Mouse (Mus musculus) urinary bladder, adult 18-20 months (tissue): ENCODE data around the gene Gatm.

Experiments
- DNase-seq, 2 experiments: peaks; one replicate each; pipeline ENCODE4 v3.0.0; 2022; ENCODE audit warnings: low spot score in 2 of 2, mixed read lengths in 2 of 2

The Gatm gene

DNA sequence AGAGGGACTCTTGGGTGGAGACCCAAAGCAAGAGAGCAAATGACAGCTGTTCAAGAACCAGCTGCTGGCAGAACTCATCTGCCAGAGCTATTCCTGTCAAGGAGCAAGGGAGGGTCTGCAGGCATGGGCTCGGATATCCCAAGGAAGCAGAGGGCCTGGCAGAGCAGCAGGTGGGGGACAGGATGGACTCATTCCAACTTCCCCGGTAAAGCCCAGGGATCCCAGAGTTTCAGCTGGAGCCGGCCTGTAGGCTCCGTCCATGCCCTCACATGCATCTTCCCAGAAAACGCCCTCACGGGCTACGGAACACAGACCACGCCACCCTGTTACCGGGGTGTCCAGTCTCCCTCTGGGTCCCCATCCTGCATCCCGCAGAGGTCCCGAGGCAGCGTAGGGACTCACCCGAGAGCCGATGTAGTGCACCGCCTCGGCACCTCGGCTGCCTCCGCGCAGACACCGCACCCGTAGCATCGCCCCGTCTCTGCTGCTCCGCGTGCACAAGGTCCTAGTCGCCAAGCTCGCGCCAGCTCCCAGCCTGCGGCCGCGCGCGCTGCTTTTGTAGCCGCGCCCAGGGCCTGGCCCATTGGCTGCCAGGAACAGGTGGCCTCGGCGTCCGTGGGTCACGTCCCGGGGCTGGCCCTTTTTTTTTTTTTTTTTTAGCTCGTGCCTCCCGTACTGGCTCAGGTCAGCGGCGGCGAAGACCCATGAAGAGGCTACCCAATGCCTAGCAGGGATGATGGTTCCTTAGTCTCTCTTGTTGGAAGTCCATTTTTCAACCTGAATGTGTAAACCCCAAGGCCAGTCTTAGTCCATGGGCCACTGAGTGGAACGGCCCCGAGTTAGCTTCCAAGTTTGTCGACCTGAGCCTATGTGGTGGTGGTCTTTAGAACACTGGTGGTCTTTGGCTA lies at the start of gene Gatm:
TSS of gene Gatm (minus strand) at position 558 of the 908 bp plus-strand sequence.
- peak; percentile 24 to 37 for DNase-seq

DNA sequence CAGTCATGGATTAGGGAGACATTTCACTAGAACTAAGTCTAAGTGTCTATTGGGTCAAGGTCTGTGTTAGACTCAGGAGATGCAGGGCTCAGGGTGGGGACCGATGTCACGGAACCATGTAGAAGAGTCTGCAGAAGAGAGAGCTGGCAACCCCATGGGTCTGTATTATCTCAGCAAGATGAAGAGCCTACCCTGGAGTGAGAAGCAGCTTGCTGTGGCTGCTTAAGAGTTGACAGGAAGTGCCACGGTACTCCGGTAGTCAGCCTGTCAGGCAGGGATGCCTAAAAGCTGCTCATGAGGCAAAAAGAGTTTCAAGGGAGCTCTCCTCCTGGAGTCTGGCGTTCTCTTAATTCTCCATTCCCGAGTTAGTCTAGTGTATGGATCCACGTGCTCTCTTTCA lies 48.7 kb upstream of the Gatm start:
- no peak for DNase-seq

DNA sequence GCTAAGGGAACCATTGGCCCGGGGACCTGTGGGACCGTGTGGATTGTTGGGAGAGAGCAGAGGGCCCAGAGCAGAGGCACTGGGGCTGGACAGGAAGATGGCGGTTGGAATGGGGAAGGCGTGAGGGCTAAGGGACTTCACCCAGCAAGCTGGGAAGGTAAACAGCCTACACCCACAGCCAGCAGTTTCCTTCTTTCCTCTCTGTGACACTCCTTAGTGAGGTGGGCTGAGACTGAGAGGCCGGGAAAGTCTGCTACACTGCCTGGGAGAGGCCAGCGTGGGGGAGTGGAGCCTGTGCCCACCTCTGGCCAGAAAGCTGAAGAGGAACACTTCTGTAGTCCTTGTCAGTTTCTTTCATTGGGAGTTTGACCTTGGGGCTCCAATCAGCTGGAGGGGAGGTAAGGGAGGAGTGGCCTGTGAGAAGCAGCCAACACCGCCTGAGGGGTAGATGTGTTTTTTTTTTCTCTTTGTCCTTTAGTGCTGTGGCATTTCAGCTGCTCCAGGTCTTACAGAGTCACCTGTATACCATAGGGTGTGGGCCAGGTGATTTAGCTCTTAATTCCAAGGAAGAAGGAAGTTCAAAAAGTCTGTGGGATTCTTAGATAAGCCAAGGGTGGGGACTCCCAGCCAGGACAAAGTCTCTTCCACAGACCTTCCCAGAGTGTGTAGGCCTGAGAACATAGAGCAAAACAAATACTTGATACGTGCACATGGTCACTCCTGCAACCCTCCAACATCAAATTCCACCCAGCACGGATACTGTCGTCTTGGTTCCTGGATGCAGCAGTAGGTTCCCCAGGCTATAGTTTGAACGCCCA lies 46.8 kb upstream of the Gatm start:
- DNase-seq: no peak

DNA sequence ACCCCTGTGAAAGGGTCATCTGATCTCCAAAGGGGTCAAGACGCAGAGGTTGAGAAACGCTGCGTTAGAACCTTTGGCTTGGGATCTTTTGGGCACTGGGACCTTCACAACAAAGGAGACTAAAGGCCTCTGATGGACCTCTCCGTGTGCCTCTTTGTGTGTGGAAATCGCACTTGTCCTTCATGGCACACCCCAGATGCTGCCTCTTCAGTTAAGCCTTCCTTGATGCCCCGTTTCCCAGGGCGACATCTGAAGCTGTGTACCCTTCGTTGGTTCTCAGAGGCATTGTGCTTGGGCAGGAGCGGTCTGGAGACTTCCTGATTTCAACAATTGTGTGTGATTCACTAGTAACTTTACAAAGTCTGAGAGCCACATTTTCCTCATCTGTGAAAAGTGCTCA lies 45.7 kb upstream of the Gatm start:
- DNase-seq: no peak

DNA sequence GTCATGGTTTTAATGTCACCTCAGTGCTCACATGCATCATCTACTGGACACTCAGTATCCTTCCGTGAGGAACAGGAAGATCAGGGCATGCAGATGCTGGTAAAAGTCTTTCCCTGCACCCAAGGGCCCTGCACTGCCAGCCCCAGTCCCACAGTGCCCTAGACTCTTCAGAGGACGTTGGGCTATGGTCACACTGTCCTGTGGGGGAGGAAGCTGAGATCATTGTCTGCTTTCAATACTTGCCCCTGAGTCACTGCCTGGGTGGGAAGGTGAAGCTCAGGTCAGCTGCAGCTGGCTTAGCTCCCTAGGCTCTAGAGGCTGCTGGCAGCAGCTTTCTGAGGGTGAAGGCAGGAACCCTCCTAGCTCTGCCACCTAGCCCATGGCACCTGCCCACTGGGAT lies 44.9 kb upstream of the Gatm start:
- DNase-seq: no peak

DNA sequence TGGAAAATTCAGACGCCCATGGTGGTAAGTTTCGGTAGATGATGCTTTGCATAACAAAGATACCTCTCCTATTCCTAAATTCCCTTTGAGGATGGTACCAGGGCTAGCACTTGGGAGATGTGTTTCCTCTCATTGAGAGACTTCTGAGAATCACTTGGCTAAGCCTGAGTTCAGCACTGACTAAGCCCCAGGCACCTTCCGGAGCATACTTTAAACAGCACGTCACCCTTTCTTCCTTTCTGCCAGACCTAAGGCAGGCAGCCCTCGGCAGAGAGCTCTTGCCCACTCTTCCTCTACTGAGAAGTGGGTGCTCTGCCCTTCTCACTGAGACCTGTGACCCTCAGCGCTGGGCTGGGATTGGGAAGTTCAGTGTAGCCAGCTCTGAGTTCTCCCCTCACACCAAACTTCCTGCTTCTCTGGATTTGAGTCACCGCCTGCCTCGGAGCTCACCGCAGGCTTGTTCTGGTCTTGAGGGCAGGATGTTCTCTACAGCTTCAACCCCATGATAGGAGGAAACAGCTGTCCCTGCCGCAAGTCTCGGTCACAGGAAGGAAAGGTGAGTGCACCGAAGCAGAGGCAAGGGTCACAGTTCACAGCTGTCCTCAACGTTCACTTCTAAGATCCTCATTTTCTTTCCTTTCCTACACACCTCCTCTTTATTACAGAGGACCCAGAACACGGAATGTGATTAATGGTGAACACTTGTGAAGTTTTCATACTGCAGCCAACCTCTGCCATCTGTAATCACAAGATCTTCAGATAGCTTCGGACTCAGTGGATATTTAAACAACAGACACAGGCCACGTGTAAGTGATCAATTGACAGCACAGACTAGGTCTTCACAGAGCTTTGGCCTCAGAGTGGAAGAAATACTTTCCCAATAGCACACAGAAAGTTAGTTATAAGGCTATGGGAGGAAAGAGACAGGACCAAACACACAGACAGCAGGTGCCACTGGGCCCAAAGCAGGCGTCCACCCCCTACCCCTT lies 41.3 kb upstream of the Gatm start:
- no peak for DNase-seq

DNA sequence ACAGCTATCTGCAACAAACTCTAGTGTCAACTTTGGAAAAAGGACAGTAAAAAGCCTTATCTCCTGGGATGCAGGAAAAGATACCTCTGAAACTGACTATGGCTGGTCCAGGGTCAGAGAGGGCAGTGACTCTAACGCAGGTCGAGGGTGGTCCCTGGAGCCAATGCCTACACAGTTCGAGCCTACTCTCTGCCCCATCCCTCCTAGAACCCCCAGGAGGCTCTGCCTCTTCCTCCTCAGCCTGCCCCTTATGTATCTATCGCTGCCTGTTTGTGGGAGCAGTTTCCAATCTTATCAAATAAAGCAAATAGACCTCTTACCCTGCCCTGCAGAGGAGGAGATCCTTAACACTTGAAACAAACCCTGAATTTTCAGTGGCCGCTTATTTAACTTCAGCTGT lies 27.6 kb upstream of the Gatm start:
- no peak for DNase-seq

DNA sequence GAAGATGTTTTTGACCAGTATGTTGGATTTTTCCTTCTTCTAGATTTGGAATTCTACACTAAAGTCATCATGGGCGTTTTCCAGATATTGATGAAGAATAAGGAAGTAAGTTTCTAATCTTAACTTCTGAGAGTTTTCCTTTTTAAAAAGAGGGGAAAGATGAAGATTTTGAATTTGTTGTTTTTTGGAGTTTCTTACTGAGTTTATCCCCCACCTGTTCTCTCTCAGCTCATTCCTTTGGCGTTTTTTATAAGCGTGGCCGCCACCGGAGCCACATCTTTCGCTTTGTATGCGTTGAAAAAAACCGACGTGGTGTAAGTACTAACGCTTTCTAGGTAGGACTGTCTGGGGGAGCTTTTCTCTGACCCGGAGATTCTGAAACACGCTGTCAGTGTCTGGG lies 26.9 kb upstream of the Gatm start:
- DNase-seq: no peak

DNA sequence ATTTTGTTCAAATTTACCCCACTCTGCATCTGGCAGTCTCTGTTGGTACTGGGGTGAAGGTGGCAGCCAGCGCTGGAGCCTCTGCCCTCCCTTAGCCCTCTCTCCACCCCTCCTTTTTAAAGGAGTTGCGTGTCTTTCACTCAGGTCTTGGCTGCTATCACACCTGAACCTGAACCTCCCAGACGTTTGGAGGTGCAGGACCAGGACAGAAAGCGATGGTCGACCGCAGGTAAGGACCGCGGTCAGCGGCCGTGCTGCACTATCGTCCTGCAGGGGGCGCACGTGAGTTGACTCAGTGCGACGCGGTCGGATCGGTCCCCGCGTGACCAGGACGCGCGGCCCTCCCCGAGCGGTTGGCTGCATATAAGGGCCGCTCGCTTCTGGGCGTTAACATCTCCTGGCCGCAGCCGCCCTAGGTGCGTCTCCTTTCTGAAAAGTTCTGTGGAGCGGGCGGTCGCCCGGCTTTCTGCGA lies 26.5 kb upstream of the Gatm start:
- peak; percentile 47 to 73 for DNase-seq

DNA sequence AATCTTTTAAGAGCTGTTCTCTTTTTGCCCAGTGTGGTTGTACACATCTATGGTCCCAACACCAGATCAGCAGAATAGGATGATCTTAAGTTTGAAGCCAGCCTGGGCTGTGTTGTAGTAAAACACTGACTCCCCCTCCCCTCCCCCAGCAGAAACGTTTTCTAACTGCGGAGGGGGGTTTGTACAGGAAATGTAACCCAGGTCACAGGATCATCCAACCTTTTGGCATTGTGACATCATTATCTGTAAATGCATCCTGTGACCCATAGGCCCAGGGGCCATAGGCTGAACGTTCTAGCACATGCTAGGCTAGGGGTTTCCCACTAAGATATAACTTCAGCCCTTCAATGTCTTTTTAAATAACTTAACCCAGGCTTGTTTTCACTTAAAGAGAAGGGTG lies 25.6 kb upstream of the Gatm start, which contains the start of gene AA467197:
TSS of gene AA467197 (plus strand) at position 301 of the 400 bp plus-strand sequence.
- no peak for DNase-seq

DNA sequence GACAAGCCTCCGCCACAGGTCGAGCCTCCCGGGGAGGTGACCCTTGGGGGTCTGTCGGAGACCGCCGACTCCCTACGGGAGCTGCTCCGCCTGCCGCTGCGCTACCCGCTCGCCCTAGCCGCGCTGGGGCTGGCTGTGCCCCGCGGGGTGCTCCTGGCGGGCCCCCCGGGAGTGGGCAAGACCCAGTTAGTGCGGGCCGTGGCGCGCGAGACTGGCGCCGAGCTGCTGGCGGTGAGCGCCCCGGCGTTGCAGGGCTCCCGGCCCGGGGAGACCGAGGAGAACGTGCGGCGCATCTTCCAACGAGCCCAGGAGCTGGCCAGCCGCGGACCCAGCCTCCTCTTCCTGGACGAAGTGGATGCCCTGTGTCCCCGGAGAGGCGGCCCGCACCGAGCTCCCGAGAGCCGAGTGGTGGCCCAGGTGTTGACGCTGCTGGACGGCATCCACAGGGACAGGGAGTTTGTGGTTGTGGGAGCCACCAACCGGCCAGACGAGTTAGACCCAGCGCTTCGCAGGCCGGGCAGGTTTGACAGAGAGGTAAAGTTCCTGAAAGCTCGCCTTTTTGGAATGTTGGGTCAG lies 20.2 kb upstream of the Gatm start:
- peak; percentile 62 to 75 for DNase-seq

DNA sequence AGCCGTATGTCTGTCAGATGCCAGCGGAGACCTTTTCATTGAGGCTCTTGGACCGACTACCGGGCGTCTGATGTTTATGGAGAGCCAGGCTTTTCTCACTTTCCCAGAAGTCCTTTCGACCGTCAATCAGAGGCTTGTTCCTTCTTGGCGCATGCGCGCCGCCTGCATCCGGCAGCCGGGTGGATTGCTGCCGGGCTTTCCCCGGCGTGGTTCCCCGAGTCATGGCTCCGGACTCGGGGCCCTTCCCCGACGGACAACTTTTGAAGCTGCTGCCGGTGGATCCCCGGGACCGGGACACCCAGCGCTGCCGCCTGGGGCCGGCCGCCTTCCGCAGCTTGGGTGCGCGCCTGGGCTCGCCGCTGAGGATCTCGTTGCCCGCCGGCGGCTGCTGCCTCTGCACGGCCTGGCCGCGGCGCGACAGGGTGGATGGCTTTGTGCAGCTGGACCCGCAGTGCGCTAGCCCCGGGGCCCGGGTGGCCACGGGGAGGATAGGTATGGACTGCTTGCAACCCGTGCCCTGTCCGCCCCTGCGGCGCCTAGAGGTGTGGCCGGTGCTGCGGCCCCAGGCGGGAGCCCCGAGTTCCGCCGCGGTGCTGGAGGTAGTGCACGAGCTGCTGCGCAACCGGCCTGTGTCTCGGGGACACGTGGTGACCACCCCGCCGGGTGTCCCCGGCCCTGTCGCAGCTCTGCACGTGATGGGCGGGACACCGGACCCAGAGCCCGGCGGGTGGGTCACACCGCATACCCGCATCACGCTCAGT lies 19.5 kb upstream of the Gatm start:
- DNase-seq: peak; percentile 74 to 82

DNA sequence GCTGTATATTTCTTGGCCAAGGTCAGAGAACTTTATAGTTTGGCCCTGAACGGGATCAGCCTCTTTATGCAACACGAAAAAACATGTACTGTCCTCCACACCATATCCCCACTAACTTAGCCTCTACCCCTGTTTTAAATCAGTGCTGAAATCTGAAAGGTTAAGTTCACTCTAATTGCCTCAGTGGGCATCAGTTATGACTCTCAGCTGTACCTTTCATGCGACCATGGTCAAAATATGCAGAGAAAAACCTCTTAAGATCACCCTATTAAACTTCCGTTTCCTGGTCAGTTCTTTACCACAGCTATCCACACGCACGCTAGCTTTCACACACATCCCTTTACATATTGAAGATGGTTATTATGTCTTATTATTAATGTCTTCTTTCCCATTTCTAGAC lies 18.8 kb upstream of the Gatm start:
- DNase-seq: no peak

DNA sequence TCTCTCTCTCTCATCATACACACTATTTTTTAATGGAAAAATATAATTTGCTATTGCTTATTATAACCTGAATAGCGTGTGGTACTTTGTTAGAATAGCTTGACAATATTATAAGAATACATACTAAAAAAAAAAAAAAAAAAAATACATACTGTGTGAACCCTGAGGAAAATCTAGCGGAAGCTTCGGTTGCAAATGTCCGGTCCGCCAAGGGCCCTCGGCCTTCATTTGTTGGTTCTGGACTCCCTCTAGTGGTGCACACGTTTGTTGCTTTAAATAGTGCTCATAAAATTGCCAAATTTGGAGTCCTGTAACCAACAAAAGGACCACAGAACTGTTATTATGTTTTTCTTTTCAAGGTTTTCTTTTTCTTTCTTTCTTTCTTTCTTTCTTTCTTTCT lies 17.9 kb upstream of the Gatm start:
- peak; percentile 33 to 69 for DNase-seq

DNA sequence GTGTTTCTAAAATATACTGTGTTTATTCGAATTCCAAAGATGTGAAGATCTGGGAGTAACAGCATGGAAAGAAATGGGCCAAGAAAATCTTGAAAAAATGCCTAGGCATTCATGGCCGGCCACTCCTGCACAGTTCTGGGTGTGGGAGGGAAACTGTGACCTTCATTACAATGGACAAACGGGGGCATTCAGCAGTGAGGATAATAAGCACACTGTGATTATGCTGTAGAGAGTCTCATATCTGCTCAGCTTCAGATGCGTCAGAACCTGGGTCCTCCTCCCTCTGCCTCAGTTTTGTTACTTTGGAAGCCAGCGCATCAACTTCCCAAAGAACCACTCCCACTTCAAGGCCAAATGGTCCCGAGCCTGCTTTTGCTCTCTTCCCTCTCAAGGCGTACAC lies 14.8 kb upstream of the Gatm start:
- no peak for DNase-seq

DNA sequence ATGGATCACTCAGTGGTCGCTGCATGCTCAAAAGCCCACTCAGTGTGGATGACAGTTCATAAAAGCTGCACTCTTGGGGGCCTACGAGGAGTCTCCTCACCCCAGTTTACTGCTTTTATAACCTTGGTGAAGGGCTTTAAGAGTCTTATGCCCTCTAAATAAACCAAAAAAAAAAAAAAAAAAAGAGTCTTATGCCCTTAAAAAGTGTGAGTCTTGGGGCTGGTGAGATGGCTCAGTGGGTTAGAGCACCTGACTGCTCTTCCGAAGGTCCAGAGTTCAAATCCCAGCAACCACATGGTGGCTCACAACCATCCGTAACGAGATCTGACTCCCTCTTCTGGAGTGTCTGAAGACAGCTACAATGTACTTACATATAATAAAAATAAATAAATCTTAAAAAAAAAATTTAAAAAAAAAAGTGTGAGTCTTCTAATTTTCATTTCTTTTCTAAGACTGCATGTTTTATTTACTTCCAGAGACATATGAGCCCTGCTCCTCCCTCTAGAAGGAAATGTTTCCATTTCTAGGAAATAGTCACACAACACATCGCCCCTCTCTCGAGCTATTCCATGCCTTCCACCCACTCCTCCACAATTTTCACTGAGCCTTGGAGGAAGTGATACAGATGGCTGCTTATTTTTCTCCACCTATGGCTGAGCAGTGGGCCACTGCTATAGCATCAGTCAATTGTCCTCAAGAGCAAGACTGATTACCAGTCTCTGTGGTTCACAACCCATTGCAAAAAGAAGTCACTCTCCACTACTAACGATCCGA lies 10.4 kb upstream of the Gatm start:
- no peak for DNase-seq

DNA sequence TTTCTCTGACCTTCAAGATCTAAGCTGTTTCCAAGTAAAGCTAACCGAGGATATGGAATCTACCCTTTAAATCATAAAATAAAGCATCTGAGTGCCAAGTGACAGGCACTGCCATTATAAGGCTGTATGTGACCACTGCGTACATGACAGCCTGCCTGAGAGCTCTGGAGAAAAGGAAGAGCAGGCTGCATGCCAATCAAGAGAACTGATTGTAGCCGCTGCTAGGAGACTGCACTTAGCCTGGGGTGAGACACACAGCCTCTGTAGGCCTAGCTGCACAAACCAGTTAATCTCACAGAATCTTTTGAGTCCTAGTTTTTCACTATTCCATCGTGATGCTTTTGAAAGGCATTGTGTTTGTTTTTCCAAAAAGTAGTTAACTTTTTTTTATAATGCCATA lies 7.6 kb upstream of the Gatm start:
- no peak for DNase-seq

DNA sequence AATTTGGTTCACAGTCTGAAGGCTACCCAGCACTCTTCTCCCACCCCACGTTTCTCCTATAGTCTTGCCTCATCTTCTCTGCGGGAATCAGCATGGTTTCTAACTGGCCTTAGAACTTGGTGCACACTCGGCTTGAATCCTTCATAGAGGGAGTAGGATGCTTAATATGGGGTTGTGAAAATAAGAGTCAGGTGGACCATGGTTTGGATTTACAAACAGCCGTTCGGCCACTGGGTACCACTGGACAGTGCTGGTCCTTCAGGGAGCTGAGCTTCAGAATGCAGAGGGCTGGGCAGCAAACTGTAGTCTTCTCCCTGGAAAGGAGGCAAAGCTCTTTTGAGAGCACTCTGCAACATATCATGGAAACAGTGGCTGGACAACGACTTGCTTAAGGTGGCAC lies 6.7 kb upstream of the Gatm start:
- DNase-seq: no peak

DNA sequence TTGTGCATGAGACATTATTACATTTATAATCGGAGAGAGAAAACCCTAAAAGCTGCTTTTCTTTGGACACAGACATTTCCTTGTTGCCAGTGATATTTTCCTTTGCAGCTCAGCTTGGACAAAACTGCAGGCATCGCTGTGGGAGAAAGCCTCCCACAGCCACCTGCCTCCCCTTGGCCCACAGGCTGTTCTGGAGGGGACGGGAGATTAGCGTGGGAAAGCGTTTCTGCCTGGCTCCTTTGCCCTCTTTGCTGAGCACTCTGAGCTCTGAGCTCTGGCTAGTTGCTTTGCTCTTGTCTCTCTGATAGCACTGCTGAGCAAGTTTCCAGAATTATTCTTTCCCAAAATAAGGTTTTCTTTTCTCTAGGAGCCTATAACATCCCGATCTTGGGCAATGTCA lies 5.1 kb upstream of the Gatm start:
- no peak for DNase-seq

DNA sequence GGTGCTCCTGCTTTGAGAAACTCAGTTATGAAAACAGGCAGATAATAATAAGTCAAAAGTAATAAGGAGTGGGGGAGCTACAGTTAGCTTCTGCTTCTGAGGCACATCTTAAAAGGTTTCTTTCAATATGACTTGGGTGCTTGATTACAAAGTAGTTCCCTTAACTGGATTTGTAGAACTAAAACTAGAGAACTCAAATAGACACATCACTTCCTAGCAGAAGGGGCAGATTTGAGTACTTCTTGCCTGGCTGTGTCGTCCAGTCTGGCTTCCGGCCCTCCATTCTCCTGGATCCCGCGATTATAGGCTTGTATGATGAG lies 511 bp upstream of the Gatm start:
- no peak for DNase-seq
